Mouse (Mus musculus): ENCODE results near the gene Pigq.

DNA sequence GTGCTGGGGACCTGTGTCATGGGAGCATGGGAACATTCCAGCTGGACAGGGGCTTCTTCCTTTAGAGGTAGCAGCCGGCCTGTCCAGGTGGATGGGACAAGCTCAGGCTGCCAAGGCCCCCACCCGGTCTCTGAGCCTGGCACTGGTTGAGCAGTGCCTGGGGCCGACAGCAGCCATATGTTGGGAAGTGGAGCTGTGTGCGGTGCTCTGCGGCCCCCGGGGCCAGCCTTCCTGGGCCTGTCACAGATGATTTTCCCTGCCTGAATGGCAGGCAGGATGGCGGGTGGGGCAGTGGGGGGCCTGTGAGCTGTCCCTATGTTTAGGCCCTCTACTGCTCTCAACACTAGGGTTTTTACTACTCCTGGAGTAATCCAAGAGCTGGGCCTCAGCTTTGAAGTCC is 11.5 kb upstream of the Pigq start:
- no peak for TF ChIP-seq POLR2A (IDR thresholded peaks at IDR 0.05; ENCODE audit: borderline replicate concordance, control insufficient read depth, low read depth, low read length)
- no peak for TF ChIP-seq CTCF (IDR thresholded peaks at IDR 0.05; ENCODE audit: control insufficient read depth, insufficient read depth, low read length)
